Mouse (Mus musculus) cortical plate, adult 2 months (tissue): ENCODE measurements around the gene Rae1. TPM values are rescaled to one million over a fixed set of nuclear protein-coding genes. Genes with fewer than 3 reads are reported as not detected.

Experiments used
- H3K27ac ChIP-seq: fragments of 200-500 bp; 2 replicates; pipeline ENCODE4 v1.5.1; 2012; ENCODE audit warnings: low read length, control low read depth, inconsistent platforms; ENCODE audit not compliant: insufficient read depth
- H3K4me1 ChIP-seq: fragments of 200-500 bp; 2 replicates; pipeline ENCODE4 v1.6.1; 2011; ENCODE audit warnings: low read length; ENCODE audit not compliant: control insufficient read depth, insufficient read depth
- H3K4me3 ChIP-seq: fragments of 200-500 bp; 2 replicates; pipeline ENCODE4 v1.5.1; 2011; ENCODE audit warnings: mild to moderate bottlenecking, low read length, control low read depth; ENCODE audit not compliant: insufficient read depth
- CTCF ChIP-seq: fragments of 200-500 bp; IDR thresholded peaks from 2 replicates; pipeline ENCODE4 v1.5.1; 2011; ENCODE audit warnings: mild to moderate bottlenecking, control low read depth, low read length; ENCODE audit not compliant: insufficient read depth; ENCODE audit errors: extremely low read depth
- POLR2A ChIP-seq: fragments of 200-500 bp; IDR thresholded peaks from 2 replicates; pipeline ENCODE4 v1.6.1; 2011; ENCODE audit warnings: mild to moderate bottlenecking, low read length, control low read depth; ENCODE audit not compliant: insufficient read depth; ENCODE audit errors: extremely low read depth
- polyA plus RNA-seq: library from polyadenylated mRNA; depleted of rRNA; stranded (reverse); fragments of >200 nt; gene quantifications from 2 replicates; pipeline ENCODE4 v1.2.3, GENCODE M21; 2012

Rae1 gene
- polyA plus RNA-seq, 1 experiment: 68.4 TPM

DNA sequence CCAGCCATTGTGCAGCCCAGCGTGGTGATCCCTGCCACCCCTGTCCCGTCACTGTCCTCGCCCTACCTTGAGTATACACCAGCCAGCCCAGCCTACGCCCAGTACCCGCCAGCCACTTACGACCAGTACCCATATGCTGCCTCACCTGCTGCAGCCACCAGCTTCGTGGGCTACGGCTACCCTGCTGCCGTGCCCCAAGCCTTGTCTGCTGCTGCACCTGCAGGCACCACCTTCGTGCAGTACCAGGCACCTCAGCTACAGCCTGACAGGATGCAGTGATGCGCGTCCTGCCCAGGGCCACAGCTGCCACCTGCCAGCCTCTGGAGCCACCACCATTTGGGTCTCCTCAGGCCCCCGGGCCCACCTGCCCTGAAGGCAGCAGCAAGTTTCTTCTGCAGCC lies 33.6 kb downstream of the Rae1 start:
- no peak overlapping the region for H3K27ac ChIP-seq
- no peaks in the 10 kb centered on the region for H3K4me1 ChIP-seq
- no peak overlapping the region for H3K4me3 ChIP-seq
- TF ChIP-seq CTCF (no peak), POLR2A (no peak)

DNA sequence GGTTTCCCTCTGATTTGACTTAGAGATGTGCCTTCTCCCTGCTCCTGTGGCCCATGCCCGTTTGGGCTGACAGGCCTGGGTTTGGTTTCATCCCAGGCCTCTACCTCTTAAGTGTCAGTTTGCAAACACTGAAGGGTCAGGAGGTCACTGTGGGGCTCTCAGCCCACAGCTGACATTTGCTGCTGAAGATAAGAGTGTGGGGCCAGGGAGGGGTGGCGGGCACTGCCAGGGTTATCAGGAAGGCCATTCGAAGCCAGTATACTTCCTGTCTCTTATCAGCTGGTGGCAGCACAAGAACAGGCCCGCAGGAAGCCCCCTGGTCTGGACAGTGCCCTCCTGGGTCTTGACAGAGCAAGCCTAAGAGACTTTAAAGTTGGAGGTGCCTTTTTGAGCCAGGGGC lies 35.1 kb downstream of the Rae1 start:
- no peak overlapping the region for H3K4me3 ChIP-seq
- H3K27ac ChIP-seq: no peak overlapping the region
- TF ChIP-seq CTCF: no peak
- TF ChIP-seq POLR2A: no peak
- H3K4me1 ChIP-seq: no peaks in the 10 kb centered on the region

DNA sequence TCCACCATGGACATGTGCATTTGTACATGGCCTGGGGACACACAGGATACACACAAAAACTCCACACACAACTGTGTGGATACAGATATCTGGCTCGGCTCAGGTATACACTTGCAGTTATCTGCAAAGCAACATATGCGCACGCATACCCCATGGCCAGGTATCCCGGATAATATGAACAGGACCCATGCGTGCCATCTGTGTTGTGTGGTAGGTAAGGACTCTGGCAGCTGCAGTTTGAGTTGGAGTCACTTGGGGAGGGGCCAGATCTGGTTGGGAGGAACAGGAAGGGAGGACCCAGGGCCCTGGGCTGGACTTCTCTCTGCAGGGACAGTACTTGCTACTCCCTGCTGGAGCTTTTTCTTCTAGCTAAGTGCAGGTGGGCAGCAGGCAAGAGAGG lies 35.7 kb downstream of the Rae1 start:
- Histone ChIP-seq H3K27ac (no peak overlapping the region), H3K4me1 (no peaks in the 10 kb centered on the region), H3K4me3 (no peak overlapping the region)
- TF ChIP-seq POLR2A: no peak
- no peak for TF ChIP-seq CTCF

DNA sequence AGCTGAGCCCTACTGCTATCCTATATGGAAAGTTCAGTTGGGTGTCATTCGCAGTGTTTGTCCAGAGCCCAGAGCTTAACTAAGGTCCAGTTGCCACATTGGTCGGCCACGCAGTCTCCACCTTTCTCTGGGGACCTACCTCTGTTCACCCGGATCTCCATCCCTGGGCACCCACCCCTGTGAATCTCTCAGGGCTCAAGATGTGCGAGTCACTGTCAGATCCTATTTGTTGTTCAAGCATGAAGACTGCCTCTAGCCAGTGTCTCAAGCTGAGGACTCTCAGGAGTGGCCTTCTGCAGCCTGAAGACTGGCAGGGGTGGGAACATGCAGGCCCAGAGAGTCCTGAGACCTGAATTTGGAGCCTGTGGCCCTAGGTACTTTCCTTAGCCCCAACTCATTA lies 36.1 kb downstream of the Rae1 start:
- TF ChIP-seq POLR2A (no peak), CTCF (no peak)
- Histone ChIP-seq H3K4me3 (no peak overlapping the region), H3K4me1 (no peaks in the 10 kb centered on the region), H3K27ac (no peak overlapping the region)

DNA sequence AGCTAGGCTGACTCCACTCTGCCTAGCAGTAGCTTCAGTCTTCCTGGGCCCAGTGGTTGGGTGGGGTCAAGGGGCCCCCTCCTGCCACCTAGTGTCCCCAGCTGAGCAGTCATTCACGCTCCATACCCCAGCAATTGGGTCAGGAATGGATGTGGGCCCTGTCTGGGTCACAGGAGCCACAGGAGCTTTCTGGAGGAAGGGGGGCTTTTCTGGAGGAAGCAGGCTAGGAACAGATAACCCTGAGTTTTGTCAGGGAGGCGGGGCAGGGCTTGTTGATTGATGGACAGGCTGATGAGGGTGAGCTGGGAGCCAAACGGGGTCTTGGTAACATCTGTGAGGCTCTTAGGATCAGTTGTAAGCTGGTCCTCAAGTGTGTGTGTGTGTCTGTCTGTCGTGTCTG lies 36.7 kb downstream of the Rae1 start:
- Histone ChIP-seq H3K4me3 (no peak overlapping the region), H3K4me1 (no peaks in the 10 kb centered on the region), H3K27ac (no peak overlapping the region)
- TF ChIP-seq POLR2A: no peak
- no peak for TF ChIP-seq CTCF

DNA sequence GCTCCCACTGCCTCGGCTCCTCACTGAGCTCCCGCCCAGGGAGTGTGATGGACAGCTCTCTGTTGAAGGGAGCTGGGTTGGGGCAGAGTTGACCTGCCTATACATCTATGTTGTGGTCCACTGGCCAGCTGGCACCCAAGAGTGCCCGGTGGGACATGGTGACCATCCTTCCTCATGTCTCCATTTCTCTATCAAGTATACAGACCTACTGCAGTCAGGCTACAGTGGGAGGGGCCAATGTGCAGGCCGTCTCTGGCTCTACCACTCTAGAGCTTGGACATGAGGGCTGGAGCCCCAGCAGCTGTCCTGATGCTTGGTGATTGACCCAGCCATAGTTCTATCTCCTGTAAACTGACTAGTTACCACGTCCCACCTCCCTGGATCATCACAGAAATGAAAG lies 37.4 kb downstream of the Rae1 start:
- TF ChIP-seq CTCF (no peak), POLR2A (no peak)

DNA sequence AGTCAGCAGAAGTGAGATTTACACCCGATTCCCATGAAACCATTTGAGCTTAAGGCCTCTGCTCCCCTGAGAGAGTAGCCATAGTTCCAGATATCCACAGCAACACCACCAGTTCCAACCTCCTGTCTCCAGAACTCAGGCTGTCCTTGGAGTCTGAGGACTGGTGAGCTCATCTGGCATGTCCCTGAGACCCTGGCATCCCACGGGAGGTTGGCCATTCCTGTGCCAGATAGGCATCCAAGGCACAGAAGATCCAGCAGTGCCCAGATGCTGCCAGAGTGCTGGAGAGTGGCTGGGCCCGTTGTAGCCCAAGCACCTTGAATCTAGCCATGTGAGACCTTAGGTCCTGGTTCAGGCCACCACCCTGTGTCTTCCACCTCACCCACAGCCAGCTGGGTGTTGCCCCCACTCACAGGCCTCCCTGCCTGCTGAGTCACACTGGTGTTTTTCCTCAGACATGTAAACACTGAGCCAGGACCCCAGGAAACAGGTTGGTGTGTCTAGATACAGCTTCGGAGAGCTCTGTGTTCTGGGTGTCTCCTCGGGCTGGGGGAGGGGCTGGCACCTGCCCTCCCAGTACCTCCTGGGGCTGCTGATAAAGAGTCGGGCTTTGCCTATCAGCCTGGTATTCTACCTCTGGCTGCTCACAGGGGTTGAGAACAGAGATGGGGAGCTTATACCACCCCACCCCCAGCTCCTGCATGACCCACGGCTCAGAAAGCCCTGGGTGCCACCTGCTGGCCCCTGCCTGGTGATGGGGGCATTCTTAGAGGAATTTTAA lies 38.1 kb downstream of the Rae1 start:
- Histone ChIP-seq H3K4me1 (no peaks in the 10 kb centered on the region), H3K4me3 (no peak overlapping the region), H3K27ac (no peak overlapping the region)
- TF ChIP-seq POLR2A (no peak), CTCF (no peak)

More for the DNA sequence above, 37.4 kb downstream of the Rae1 start:
- Histone ChIP-seq H3K27ac (no peak overlapping the region), H3K4me1 (no peaks in the 10 kb centered on the region), H3K4me3 (no peak overlapping the region)

DNA sequence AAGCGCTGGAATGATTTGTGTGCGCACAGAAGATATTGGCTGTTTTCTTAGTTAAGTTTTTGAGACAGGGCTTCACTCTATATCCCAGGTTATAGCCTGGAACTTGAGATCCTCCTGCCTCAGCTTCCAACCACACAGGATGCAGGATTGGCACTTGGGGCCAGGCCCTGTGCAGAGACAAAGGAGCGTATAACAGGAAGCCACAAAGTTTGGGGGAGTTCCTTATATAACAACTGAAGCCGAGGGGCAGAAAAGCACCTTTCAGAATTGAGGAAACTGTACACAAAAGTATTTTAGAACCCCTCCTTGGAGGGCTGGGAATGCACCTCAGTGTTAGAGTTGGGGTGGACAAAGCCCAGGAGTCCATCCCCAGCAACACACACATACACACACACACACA lies 39.1 kb downstream of the Rae1 start:
- Histone ChIP-seq H3K27ac (no peak overlapping the region), H3K4me1 (no peaks in the 10 kb centered on the region), H3K4me3 (no peak overlapping the region)
- TF ChIP-seq CTCF (no peak), POLR2A (no peak)

DNA sequence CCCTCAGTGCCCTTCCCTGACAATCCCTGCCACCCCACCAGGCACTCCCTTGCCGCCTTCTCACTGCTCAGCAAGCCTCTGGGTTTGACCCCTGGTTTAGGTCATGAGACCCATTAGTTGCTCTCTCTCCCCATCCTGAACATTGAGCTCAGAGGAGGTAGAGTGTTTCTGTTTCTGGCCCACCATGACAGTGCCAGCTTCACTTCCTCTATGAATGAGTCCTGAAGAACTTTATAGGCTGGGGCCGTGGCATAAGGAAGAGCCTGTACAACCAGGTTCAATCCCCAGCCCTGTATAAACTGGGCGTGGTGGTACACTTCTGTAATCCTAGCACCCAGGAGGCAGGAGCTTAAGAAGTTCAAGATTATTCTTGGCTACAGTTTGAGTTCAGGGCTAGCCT lies 40.9 kb downstream of the Rae1 start:
- Histone ChIP-seq H3K4me3 (no peak overlapping the region), H3K4me1 (no peaks in the 10 kb centered on the region), H3K27ac (no peak overlapping the region)
- no peak for TF ChIP-seq CTCF
- TF ChIP-seq POLR2A: no peak

DNA sequence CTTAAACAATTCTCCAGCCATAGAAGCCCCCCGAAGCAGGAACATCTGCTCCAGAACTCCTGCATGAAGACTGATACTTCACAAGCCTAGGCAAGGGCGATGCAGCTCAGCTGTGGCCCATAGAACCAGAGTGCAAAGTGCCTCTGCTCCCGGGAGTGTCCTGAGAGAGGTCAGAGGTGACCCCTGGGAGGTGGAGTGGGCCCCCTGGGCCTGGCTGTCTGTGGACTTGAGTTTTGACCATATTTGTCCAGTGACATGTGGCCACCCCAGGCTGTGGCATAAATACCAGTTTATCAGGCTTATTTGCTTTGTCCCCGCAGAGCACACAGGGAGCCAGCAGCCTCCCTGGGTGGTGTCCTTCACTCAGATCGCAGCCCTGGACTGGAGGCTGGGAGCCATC lies 41.3 kb downstream of the Rae1 start:
- Histone ChIP-seq H3K4me1 (no peaks in the 10 kb centered on the region), H3K27ac (no peak overlapping the region), H3K4me3 (no peak overlapping the region)
- no peak for TF ChIP-seq POLR2A
- TF ChIP-seq CTCF: no peak
